In the genomic region with DNA sequence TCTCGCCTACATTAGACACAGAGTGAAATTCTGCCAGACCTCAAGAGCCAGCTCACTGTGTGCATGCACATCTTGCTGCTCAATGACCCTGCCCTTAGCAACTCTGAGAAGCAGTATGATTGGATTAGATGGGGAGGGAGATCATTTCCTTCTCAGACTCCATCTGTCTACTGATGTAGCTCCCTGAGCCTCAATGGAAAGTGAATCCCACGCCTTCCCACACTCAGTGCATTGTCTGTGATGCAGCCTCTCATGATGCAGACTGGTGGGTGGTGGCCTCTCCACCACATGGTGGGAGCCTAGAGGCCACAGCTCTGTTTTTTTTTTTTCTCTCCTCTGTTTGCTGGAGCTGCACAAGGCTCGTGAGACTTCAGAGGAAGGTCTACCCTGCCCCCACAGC, we compare ENCODE assay signal across 16 mouse cellular contexts.
"Had no signal": no experiment of that assay in that cellular context is flagged by ENCODE, and none has a peak within 500 bp of the region (broad histone marks: within the 10 kb centered on the region; RNA-seq: fewer than 3 reads in every experiment).

No protein-coding gene starts in this region.

- H3K9me3 ChIP-seq: limb, embryonic 12.5 days; midbrain, embryonic 10.5 days; midbrain, embryonic 15.5 days; neural tube, embryonic 12.5 days had no signal

- H3K4me3 ChIP-seq: limb, embryonic 12.5 days; midbrain, embryonic 10.5 days; midbrain, embryonic 15.5 days; neural tube, embryonic 12.5 days had no signal

- H3K27me3 ChIP-seq: limb, embryonic 12.5 days; midbrain, embryonic 15.5 days; neural tube, embryonic 12.5 days had no signal

- ATAC-seq: hindbrain, postnatal 0 days; lung, postnatal 0 days; midbrain, embryonic 15.5 days had no signal

- DNase-seq: kidney, adult 11 months; kidney, adult 9 months; kidney, postnatal 36 days; lung, adult 18-20 months; lung, postnatal 36 days; thymus, adult 18-20 months; thymus, postnatal 14 days had no signal

- H3K27ac ChIP-seq: hindbrain, postnatal 0 days; kidney, postnatal 0 days; limb, embryonic 12.5 days; liver, embryonic 14.5 days; midbrain, embryonic 10.5 days; midbrain, embryonic 15.5 days; neural tube, embryonic 12.5 days; stomach, postnatal 0 days had no signal

- H3K36me3 ChIP-seq: limb, embryonic 12.5 days; midbrain, embryonic 10.5 days; midbrain, embryonic 15.5 days; neural tube, embryonic 12.5 days had no signal
